Mouse (Mus musculus): ENCODE data around the gene Tpx2. TPM values are rescaled to one million over a fixed set of nuclear protein-coding genes. Genes with fewer than 3 reads are reported as not detected.

Gene Tpx2
- polyA plus RNA-seq, 2 experiments from 2014 or later = 4.0 to 9.7 TPM

Other genes starting within 250 kb of the Tpx2 start
- not detected for gene Defb45, start 248.6 kb upstream of the Tpx2 start, polyA plus RNA-seq (2017; shearing (Covaris generic))
- not detected for gene Defb36, start 243.6 kb upstream of the Tpx2 start, polyA plus RNA-seq (2017; shearing (Covaris generic))
- gene Defb25, start 224.9 kb upstream of the Tpx2 start, polyA plus RNA-seq (2017; shearing (Covaris generic)) = not detected
- gene Rem1, start 221.0 kb upstream of the Tpx2 start, polyA plus RNA-seq (2017; shearing (Covaris generic)) = not detected
- gene H13, start 178.5 kb upstream of the Tpx2 start, polyA plus RNA-seq (2017; shearing (Covaris generic)) = 10 to 100 TPM; 76.1 to 76.2 TPM
- gene Mcts2, start 160.9 kb upstream of the Tpx2 start, polyA plus RNA-seq (2017; shearing (Covaris generic)) = 1 to 10 TPM; 3.7 to 3.9 TPM
- under 1 TPM; 0.75 to 0.82 TPM for gene Id1, start 111.7 kb upstream of the Tpx2 start, polyA plus RNA-seq (2017; shearing (Covaris generic))
- gene Cox4i2, start 93.8 kb upstream of the Tpx2 start, polyA plus RNA-seq (2017; shearing (Covaris generic)) = under 1 TPM in 1 of 2 experiments, not detected in 1; 0.46 TPM
- gene Bcl2l1, start 16.2 kb upstream of the Tpx2 start, polyA plus RNA-seq (2017; shearing (Covaris generic)) = 10 to 100 TPM; 55.5 to 75.0 TPM
- not detected for gene Mylk2, start 63.4 kb downstream of the Tpx2 start, polyA plus RNA-seq (2017; shearing (Covaris generic))
- gene Foxs1, start 85.2 kb downstream of the Tpx2 start, polyA plus RNA-seq (2017; shearing (Covaris generic)) = not detected
- under 1 TPM in 1 of 2 experiments, not detected in 1; 0.11 TPM for gene Dusp15, start 103.7 kb downstream of the Tpx2 start, polyA plus RNA-seq (2017; shearing (Covaris generic))
- gene Ttll9, start 114.5 kb downstream of the Tpx2 start, polyA plus RNA-seq (2017; shearing (Covaris generic)) = 1 to 10 TPM in 1 of 2 experiments, under 1 TPM in 1; 0.78 to 2.0 TPM
- gene Pdrg1, start 167.5 kb downstream of the Tpx2 start, polyA plus RNA-seq (2017; shearing (Covaris generic)) = 100 to 1,000 TPM; 164 to 215 TPM
- not detected for gene Xkr7, start 183.9 kb downstream of the Tpx2 start, polyA plus RNA-seq (2017; shearing (Covaris generic))
- not detected for gene Ccm2l, start 218.0 kb downstream of the Tpx2 start, polyA plus RNA-seq (2017; shearing (Covaris generic))

Measured in CD4-positive, CD25-positive, alpha-beta regulatory T cell, adult 4 months (primary cell).